Mouse (Mus musculus): Measurements from ENCODE around the gene Egln1.

DNA sequence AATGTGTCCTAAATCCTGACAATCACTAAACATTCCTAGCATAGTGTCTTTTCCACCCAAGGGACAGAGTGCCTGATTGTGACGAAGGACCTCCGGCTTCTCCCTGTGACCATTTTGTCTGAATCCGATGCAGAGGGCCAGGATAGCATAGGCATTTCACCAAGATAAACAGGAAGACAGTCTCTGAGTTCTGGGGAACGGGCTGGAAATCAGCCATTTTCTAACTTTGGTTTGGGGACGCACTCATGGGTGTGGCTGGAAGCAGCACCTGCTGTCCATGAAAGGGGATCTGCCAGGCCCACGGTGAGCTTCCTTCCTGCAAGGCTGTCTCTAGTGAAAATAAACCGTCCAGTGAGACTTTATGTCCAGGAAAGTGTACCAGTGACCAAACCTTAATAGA lies 4.1 kb upstream of the Egln1 start:
- TF ChIP-seq CTCF (IDR thresholded peaks at IDR 0.05) (no peak), EP300 (IDR thresholded peaks at IDR 0.05) (no peak)

Data from lung, postnatal 0 days (tissue).